Mouse (Mus musculus): ENCODE results near the gene Usf3. TPM values are rescaled to one million over a fixed set of nuclear protein-coding genes. Genes with fewer than 3 reads are reported as not detected.

Usf3 gene
- total RNA-seq, 2 experiments from 2014 or later = 36.4 to 38.1 TPM

DNA sequence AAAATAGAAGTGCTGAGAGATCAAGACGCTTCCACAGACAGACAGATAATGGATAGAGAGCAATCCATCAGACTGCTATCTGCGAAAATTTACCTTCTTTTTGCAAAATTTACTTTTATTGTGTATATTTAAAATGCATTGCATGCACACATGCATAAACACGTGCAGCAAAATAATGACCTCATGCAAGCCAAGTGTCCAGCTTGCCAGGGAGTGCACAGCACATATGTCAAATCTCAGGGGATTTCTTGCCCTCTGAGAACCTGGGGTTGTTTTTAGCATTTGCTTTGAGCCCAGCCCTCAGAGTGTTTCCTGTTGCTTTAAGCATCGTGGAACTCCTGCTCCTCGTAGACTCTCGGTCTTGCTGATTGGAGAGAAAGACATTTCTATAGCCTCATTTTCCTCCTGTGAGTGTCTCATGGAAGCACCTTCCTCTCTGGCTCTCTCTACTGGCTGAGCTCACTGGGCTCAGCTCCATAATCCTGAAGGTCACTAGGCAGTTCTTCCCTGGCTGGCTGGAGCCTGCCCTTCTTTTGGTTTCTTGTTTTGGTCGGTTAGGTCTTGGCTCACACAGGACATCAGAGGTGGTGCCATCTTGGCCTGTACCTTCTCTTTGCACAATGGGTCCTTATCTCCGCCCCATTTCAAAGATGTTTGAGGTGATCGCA is 98.5 kb downstream of the Usf3 start:
- no peak for DNase-seq (ENCODE audit: low spot score in 2 of 2)
- intact Hi-C loops (cut with DNase I) = loop anchor here (5.0 kb wide), 1 partner anchor 61 kb away; the partner anchor contains the start of gene Sidt1

Other genes with a start within 250 kb of the Usf3 start
- gene Qtrt2, start 246.4 kb upstream of the Usf3 start, total RNA-seq (2021) = 10 to 100 TPM; 24.5 to 29.6 TPM
- gene Zdhhc23, start 193.5 kb upstream of the Usf3 start, total RNA-seq (2021) = 10 to 100 TPM; 36.1 to 37.1 TPM
- gene Gramd1c, start 109.9 kb upstream of the Usf3 start, total RNA-seq (2021) = 1 to 10 TPM; 2.8 to 3.0 TPM
- gene Atp6v1a, start 33.5 kb upstream of the Usf3 start, total RNA-seq (2021) = 100 to 1,000 TPM; 437 to 445 TPM
- 10 to 100 TPM; 52.4 to 52.8 TPM for gene Naa50, start 33.4 kb upstream of the Usf3 start, total RNA-seq (2021)
- 10 to 100 TPM; 56.1 to 65.6 TPM for gene Sidt1, start 159.9 kb downstream of the Usf3 start, total RNA-seq (2021)
- 10 to 100 TPM; 13.8 to 16.4 TPM for gene Spice1, start 173.9 kb downstream of the Usf3 start, total RNA-seq (2021)
- 1 to 10 TPM; 4.1 to 5.8 TPM for gene Cfap44, start 221.6 kb downstream of the Usf3 start, total RNA-seq (2021)

Data from left cerebral cortex, postnatal 14 days (tissue).